Mouse (Mus musculus) cerebellum, adult (tissue): ENCODE measurements around the gene Plin3.

Experiments
- ATAC-seq: cut with Nextera tagmentation; 2 replicates; pipeline ENCODE4 v1.9.2; 2017; ENCODE audit warnings: mild to moderate bottlenecking, moderate library complexity, mixed read lengths; ENCODE audit not compliant: insufficient number of reproducible peaks, low FRiP score, low TSS enrichment

Gene Plin3

GRCm38 (mm10) chr17:56292531-56293222, at the start of gene Plin3:
TSS of gene Plin3 (minus strand) at chr17:56292873.
- ATAC-seq, result no peak

DNA sequence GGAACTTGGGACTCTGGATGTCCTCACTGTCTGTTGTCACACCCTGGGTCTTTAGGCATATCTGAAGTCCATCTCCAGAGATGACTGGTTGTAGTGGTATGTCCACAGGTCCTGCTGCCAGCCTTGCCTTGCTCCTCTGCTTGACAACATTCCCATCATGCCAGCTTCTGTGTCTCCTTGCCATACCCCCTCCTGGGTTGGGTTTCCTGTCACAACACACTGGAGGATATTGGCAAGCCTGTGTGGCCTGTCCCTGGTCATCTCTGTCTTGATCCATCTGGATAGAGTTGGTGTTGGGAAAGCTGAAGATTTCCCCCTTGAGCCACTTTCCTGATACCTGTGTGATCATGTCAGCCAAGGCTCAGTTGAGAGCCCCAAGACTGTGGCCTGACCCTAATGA, 48.0 kb upstream of the Plin3 start:
- peak; percentile 57; the same call in 1 of the 2 replicates for ATAC-seq

GRCm38 (mm10) chr17:56338909-56339308, 46.2 kb upstream of the Plin3 start:
- ATAC-seq, result no peak

- no peak for ATAC-seq
Measured at GRCm38 (mm10) chr17:56337791-56338190, 45.1 kb upstream of the Plin3 start.

DNA sequence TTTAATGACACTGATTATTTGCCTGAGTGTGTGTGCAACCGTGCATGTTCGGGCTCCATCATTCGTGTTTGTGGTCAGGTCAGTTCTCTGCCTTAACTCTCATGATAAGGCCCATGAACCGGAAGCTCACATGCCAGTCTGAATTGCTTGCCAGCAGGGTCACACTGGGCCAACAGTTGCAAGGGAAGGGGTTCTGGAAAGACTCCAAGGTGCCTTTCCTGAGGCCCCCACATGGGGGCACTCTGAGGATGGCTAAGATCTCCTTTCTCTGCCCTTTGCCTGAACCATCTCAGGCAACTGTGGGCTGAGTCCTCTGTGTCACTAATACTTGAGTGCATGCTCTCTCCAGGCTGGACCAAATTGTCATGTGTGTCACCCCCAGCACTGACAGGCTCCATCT, 44.5 kb upstream of the Plin3 start:
- no peak for ATAC-seq

DNA sequence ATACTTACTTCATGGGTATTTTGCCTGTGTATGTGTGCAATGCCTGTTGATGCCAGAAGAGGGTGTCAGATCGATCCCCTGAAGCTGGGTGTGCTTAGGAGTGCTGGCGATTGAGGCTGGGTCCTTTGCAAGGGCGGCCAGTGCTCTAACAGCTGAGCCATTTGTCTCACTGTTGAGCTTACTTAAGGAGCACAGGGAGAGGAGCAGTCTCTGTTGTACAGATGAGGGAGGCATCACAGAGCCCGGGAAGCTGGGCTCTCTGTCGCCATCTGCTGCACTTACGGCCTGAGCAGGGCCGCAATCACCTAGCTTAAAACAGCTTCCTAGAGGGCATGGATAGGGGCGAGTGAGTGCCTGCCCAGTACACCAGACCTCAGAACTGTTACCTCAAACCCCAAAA, 40.3 kb upstream of the Plin3 start:
- no peak for ATAC-seq

- ATAC-seq, result no peak
Measured at GRCm38 (mm10) chr17:56331256-56331655, 38.6 kb upstream of the Plin3 start.

GRCm38 (mm10) chr17:56330345-56330744, 37.7 kb upstream of the Plin3 start:
- no peak for ATAC-seq

GRCm38 (mm10) chr17:56329267-56329666, 36.6 kb upstream of the Plin3 start:
- no peak for ATAC-seq

DNA sequence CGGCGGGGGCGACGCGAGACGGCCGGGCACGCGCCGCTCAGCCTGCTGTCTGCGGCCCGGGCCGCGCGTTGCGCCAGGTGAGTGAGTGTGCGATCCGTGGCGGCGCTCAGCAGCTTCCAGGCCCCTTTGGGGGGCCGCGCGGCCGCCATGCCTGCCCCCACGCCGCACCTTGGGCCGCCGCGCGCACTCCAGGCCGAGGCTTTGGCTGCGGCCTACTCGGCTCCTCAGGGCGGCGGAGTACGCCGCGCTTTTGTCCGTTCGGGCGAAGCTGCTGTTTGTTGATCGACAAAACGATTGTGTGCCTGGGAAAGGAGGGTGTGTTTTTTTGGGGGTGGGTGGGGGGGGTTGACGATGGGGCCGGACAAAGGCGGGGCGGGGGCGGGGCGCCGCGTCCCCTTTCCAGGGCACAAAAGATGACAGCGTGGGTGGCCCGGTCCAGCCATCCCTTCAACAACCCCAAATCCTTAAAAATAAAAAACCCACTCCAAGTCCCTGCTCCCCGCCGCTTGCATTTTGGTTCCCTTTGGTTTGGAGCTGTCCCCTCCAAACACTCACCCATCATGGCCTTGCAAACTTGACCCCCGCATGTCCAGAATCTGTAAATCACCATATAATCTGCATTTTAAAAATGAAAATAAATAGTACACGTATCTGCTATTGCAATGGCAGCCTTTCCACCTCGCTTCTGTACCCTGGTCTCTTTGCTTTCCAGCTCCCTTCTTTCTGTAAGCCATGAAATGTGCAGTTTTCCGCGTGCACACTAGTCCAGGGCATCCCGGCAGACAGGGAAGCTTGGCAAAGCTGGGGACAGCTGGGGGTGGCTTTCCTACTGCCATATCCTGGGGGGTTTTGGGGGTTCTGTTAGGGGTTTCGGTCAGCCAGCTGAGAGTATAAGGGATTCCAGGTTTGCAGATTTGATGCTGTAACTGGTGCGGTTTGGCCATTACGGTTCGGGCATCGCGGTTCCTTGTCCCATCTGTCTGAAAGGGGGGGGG, 33.8 kb upstream of the Plin3 start:
- ATAC-seq, result peak; percentile 1; the same call in 1 of the 2 replicates

GRCm38 (mm10) chr17:56325450-56326152, 32.9 kb upstream of the Plin3 start, which contains the start of gene Kdm4b:
TSS of gene Kdm4b (plus strand) at chr17:56326062.
- ATAC-seq, result peak; percentile 99

DNA sequence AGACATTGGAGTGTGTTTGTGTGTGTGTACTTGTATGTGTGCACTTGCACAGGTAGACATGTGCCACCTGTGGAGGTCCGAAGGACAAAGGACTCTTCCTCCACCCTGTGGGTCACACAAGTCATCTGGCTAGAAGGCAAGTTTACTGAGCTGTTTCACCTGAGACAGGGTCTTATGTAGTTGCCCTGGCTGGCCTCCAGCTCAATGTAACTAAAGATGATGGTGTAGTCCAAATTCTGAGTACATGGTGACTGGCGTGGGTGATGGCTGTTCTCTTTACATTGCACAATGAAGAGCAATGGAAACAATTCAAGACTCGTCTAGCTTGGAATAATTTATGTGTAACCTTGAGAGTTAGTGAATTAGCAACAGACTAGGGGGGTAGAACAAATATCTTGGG, 31.7 kb upstream of the Plin3 start:
- no peak for ATAC-seq

DNA sequence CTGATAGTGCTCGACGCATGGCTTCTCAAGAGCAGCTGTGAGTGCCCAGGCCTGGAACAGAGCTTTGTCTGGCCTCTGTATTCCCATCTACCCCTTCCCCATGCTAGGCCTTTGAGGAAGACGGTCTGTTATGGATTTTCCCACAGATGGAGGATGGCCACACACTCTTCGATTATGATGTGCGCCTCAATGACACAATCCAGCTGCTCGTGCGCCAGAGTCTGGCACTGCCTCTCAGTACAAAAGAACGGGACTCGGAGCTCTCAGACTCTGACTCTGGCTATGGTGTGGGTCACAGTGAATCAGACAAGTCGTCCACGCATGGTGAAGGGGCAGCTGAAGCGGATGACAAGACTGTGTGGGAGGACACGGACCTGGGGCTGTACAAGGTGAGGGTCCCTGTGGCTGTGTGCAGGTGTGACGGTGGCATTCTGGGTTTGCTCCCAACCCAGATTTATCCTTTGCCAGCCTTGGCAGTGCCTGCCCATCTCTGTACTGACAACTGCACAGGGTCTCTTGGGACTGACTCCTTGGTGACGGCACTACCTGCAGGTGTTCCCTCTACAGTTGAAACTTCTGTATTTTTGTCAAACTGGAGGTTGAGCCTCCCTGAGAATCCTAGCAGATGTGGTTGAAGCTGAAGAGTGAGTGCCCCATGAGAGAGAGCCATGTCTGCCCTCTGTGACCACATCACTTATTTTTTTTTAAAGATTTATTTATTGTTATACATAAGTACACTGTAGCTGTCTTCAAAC, 16.7 kb upstream of the Plin3 start:
- ATAC-seq, result no peak

- no peak for ATAC-seq
Measured at GRCm38 (mm10) chr17:56308088-56308487, 15.4 kb upstream of the Plin3 start.

- no peak for ATAC-seq
Measured at GRCm38 (mm10) chr17:56305826-56306225, 13.2 kb upstream of the Plin3 start.

DNA sequence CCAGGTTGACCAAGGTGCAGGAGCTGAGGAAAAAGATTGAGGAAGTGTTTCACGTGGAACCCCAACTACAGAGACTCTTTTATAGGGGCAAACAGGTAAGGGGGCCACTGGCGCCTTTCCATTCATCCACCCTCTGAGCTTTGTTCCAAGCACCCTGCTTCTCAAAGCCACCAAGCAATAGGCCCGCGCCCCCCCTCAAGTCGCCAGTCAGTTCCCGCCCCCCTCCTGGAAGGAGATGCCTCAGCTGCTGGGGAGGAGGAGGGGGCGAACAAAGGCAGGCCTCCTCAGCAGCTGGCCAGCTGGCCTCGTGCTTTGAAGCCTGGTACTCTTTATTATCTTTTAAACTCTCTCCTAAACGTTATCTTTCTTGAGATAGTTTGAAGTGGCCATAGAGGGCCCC, 12.5 kb upstream of the Plin3 start:
- ATAC-seq, result no peak

- no peak for ATAC-seq
Measured at GRCm38 (mm10) chr17:56304718-56305117, 12.0 kb upstream of the Plin3 start.

DNA sequence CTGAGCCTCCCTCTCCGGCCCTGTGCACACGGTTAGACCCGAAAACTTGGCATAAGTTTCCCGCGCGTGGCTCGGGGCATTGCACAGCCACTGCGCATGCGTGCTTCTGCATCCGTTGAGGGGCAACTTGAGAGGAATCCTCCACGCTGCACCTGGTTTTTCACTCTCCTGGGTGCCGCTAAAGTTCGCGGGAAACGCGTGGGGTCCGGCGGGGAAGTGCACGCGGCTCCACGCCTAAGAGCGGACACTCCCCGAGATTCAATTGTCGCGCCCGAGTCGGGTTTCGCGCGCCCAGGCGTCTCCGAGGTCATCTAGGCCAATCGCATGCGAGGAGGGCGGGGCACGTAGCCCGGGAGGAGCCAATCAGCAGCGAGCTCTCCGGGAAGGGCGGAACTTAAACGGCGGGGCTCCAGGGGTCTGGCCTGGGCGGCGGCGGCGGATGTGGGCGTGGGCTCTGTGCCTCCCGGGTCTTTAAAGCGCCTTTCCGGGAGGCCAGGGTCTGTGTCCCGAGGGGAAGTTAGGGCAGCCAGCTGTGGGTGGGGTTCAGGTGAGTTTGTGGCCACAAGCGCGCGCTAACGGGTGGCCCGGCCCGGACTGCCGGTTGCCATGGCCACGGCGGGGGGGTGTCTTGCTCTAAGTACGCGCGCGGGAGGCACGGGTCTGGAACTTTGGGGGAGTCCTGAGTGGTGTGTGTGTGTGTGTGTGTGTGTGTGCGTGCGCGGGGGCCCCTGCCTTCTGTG, 11.3 kb upstream of the Plin3 start:
- ATAC-seq, result peak; percentile 96

DNA sequence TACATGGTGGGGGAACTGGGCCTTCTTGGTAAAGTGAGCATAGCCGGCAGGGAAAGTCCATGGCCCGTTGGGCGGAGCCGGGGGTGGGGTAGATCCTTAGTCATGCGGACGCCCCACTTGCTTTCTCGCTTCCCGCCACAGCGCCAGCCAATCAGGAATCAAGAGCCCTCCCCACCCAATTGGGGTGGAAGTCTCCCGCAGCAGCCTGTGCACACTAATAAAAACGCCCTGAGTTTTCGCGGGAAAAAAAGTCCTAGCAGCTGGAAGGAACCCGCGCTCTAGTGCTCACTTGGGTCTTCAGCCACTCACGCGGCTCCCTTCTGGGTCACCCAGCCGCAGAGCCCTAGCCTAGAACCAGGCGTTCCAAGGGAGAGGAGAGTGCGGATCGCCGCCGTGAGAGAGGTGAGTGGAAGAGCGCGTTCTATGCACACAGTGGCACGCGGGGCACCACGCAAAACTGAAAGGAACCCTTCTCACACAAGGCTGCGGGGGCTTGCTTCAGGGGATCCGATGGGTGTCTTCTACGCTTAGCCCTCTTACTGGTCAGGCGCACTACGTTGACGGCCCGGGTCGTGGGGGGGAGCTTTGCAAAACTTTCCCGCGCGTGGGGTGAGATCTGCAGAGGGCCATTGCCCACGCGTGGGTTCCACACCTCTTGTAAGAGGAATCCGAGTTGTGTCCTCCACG, 10.6 kb upstream of the Plin3 start, which contains the start of gene Uhrf1:
TSS of gene Uhrf1 (plus strand) at position 162 of the 687 bp plus-strand sequence.
- no peak for ATAC-seq
